8 mouse cellular contexts compared by ENCODE assay signal in the genomic region with DNA sequence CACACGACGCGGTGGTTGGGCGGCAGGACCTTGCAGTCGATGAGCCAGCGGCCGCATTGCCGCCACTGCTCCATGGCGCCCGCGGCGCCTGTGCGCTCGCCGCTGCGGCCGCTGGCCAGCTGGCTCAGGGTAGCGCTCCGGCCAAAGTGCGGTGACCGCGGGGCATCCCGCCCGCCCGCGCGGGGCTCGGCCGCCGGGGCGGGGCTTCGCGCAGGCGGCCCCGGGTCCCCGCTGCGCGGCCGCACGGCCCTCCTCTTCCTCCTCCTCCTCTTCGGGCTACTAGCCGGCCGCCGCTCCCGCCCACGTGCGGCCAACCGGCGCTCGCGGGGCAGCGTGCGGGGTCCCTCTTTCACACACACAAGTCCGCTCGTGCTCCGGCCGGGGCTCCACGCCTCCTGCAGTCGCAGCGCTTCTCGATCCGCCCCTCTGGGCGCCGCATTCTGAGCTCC. TPM values are rescaled to one million over a fixed set of nuclear protein-coding genes. Genes with fewer than 3 reads are reported as not detected.
DNase-seq lines count a peak whose midpoint lies in the region; ATAC-seq and TF ChIP-seq lines count a peak whose summit lies in the region.

No protein-coding gene starts in this region.

- peak overlapping the region; percentile 52 for H3K4me3 ChIP-seq in cerebellum, adult 2 months (replicated peaks; ENCODE audit: insufficient read depth, low read depth, low read length)
- peak overlapping the region; percentile 91 for H3K4me3 ChIP-seq in hindbrain, embryonic 13.5 days
- peak overlapping the region; percentile 91 for H3K4me3 ChIP-seq in neural tube, embryonic 14.5 days (ENCODE audit: low read depth, low read length)

- no peak overlapping the region for H3K27ac ChIP-seq in cerebellum, adult 2 months (ENCODE audit: insufficient read depth, low read length)
- peak overlapping the region; percentile 93 for H3K27ac ChIP-seq in hindbrain, embryonic 13.5 days
- H3K27ac ChIP-seq in neural tube, embryonic 14.5 days (ENCODE audit: low read depth, low read length): peak overlapping the region; percentile 85

- H3K36me3 ChIP-seq in hindbrain, embryonic 13.5 days: no peaks in the 10 kb centered on the region
- no peaks in the 10 kb centered on the region for H3K36me3 ChIP-seq in neural tube, embryonic 14.5 days (ENCODE audit: control insufficient read depth, insufficient read depth, low read length)

- peak overlapping the region; percentile 95 for H3K9ac ChIP-seq in hindbrain, embryonic 13.5 days
- peak overlapping the region; percentile 91 for H3K9ac ChIP-seq in neural tube, embryonic 14.5 days (replicated peaks; ENCODE audit: low read depth, low read length)

- peak overlapping the region; percentile 91 for H3K4me2 ChIP-seq in hindbrain, embryonic 13.5 days
- H3K4me2 ChIP-seq in neural tube, embryonic 14.5 days (ENCODE audit: low read depth, low read length): peak overlapping the region; percentile 90

- no peak for TF ChIP-seq CTCF in cerebellum, adult 2 months (IDR thresholded peaks at IDR 0.05; ENCODE audit: borderline replicate concordance, insufficient read depth, low read depth, low read length)

- H3K9me3 ChIP-seq in hindbrain, embryonic 13.5 days: no peaks in the 10 kb centered on the region
- H3K9me3 ChIP-seq in neural tube, embryonic 14.5 days (ENCODE audit: control insufficient read depth, low read length): no peaks in the 10 kb centered on the region

- no peaks in the 10 kb centered on the region for H3K4me1 ChIP-seq in cerebellum, adult 2 months (ENCODE audit: control insufficient read depth, insufficient read depth, low read length)
- peaks cover 54% of the 10 kb centered on the region for H3K4me1 ChIP-seq in hindbrain, embryonic 13.5 days (replicated peaks)
- H3K4me1 ChIP-seq in neural tube, embryonic 14.5 days (ENCODE audit: control insufficient read depth, insufficient read depth, low read length): peaks cover 41% of the 10 kb centered on the region

- DNase-seq in cerebellum, adult 2 months: peak in 1 of 2 experiments; percentile 49
- no peak for DNase-seq in cerebellum, adult 9-10 months
- peak; percentile 62 for DNase-seq in embryo, embryonic 10.5 days (ENCODE audit: low spot score)
- peak; percentile 54 for DNase-seq in liver
- DNase-seq in left cerebral cortex, adult 11 months (ENCODE audit: low spot score): no peak

- ATAC-seq in CD4-positive, CD25-positive, alpha-beta regulatory T cell, adult 4 months: peak; percentile 10
- peak; percentile 21 for ATAC-seq in hindbrain, embryonic 13.5 days (ENCODE audit: low FRiP score)
- peak; percentile 26 for ATAC-seq in neural tube, embryonic 14.5 days (ENCODE audit: low read depth)

- 1% methylated on average over 62 of the region's 64 CpGs for WGBS in cerebellum, adult 2 months
- under 1% methylated on average over 55 of the region's 64 CpGs for WGBS in hindbrain, embryonic 13.5 days
- under 1% methylated on average over 47 of the region's 64 CpGs for WGBS in neural tube, embryonic 14.5 days

- TF ChIP-seq POLR2A in cerebellum, adult 2 months (IDR thresholded peaks at IDR 0.05; ENCODE audit: borderline replicate concordance, insufficient read depth, low read length): no peak

- H3K27me3 ChIP-seq in cerebellum, adult 2 months (ENCODE audit: control insufficient read depth, insufficient read depth, low read length): no peaks in the 10 kb centered on the region
- H3K27me3 ChIP-seq in hindbrain, embryonic 13.5 days: 0 out of 2 replicates have a peak, but pooled peaks cover 3% of the 10 kb centered on the region
- H3K27me3 ChIP-seq in neural tube, embryonic 14.5 days (ENCODE audit: control insufficient read depth, insufficient read depth, low read length): no peaks in the 10 kb centered on the region

RNA-seq across cellular contexts. Expression of a gene that starts 0.4 kb away (rescaled TPM):
- 14.7 and 16.1 TPM in 2 replicates for polyA plus RNA-seq in cerebellum, adult 2 months (2012; rRNA removed)
- 1 to 10 TPM; 9.9 to 10.0 TPM for polyA plus RNA-seq in CD4-positive, CD25-positive, alpha-beta regulatory T cell, adult 4 months (2017; shearing (Covaris generic))
- 13.4 and 15.1 TPM in 2 replicates for polyA plus RNA-seq in hindbrain, embryonic 13.5 days (2015; fragmentation: Nextera tagmentation; extraction: Ambion mirVana)
- 14.5 and 18.7 TPM in 2 replicates for polyA plus RNA-seq in neural tube, embryonic 14.5 days (2014; fragmentation: Nextera tagmentation; extraction: Ambion mirVana)

RNA-seq across cellular contexts. Expression of a gene that starts 15.7 kb away (rescaled TPM):
- 36.0 and 38.0 TPM in 2 replicates for polyA plus RNA-seq in cerebellum, adult 2 months (2012; rRNA removed)
- polyA plus RNA-seq in CD4-positive, CD25-positive, alpha-beta regulatory T cell, adult 4 months (2017; shearing (Covaris generic)): under 1 TPM in 1 of 2 experiments, not detected in 1; 0.52 TPM
- polyA plus RNA-seq in hindbrain, embryonic 13.5 days (2015; fragmentation: Nextera tagmentation; extraction: Ambion mirVana): 35.5 and 35.8 TPM in 2 replicates
- polyA plus RNA-seq in neural tube, embryonic 14.5 days (2014; fragmentation: Nextera tagmentation; extraction: Ambion mirVana): 39.6 and 51.2 TPM in 2 replicates

Comparison
In these comparisons a context has a peak if more than half of its experiments do, and no peak if none do; other contexts are left out.
1. DNase-seq: peak in embryo, embryonic 10.5 days (single experiment) and liver (single experiment); none in cerebellum, adult 9-10 months (single experiment) and left cerebral cortex, adult 11 months (single experiment).
2. RNA of a gene that starts 15.7 kb away (polyA plus RNA-seq): 39.6 to 51.2 TPM in neural tube, embryonic 14.5 days, 36.0 to 38.0 TPM in cerebellum, adult 2 months and 35.5 to 35.8 TPM in hindbrain, embryonic 13.5 days; 0.52 TPM in CD4-positive, CD25-positive, alpha-beta regulatory T cell, adult 4 months; every median in the first group is over 10 times any median in the second.
3. Peak in every context shown above with its lines, with median percentiles within 50 percentile points of each other: H3K4me3 ChIP-seq and ATAC-seq.